Mouse (Mus musculus) testis, adult 2 months (tissue): ENCODE data around the gene Tbck.

Source experiments
- CTCF ChIP-seq: fragments of 200-500 bp; IDR thresholded peaks from 2 replicates; pipeline ENCODE4 v1.5.1; 2012; ENCODE audit warnings: low read depth, mild to moderate bottlenecking, inconsistent platforms, low read length, moderate library complexity; ENCODE audit not compliant: control insufficient read depth, insufficient read depth, insufficient replicate concordance
- POLR2A ChIP-seq: fragments of 200-500 bp; IDR thresholded peaks from 2 replicates; pipeline ENCODE4 v1.6.1; 2012; ENCODE audit warnings: low read depth, mild to moderate bottlenecking, inconsistent platforms, low read length, moderate library complexity; ENCODE audit not compliant: control insufficient read depth

DNA sequence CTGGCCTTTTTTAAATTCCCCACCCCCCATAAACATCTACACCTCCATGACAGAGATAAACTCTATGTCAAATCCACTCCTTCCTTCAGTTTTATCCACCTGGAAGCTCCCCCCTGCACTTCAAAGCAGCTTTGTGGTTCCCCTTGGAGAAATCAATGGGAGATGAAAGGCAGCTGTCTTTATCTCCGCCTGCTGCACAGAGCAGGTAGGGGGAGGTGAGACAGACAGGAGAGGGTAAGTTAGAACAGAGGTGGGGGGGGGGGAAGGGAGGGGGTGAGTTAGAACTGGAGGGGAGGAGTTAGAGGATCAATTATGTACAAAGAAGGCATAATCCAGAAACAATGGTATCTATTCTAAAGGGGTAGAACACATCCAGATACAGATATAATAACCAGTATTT lies 167.5 kb downstream of the Tbck start:
- TF ChIP-seq POLR2A = no peak
- TF ChIP-seq CTCF = no peak
